Mouse (Mus musculus): ENCODE measurements around the gene 1700047I17Rik2. TPM values are rescaled to one million over a fixed set of nuclear protein-coding genes. Genes with fewer than 3 reads are reported as not detected.

Gene 1700047I17Rik2
- 10 to 100 TPM in 1 of 2 experiments, 1 to 10 TPM in 1; 5.3 to 10.1 TPM for total RNA-seq (2023)

DNA sequence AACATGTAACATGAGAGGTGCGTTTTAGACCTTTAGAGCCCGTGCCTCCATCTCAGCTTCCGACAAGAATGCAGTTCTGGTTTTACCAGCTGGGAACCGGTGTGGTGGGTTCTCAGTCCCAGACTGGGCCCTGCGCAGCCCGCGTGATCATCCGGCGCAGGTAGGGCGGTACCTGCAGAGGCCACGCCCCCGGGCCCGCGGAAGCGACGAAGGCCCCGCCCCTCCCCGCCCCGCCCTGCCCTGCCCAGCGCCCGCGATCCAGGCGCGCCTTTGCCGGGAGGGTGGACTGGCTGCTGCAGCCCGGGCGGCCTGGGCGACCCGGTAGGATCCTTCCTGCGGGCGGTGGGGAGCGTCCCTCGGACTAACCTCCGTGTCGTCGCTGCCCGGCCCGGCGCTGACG is at the start of gene 1700047I17Rik2:
1700047I17Rik2 (plus strand) TSS at position 287 of the 400 bp plus-strand sequence.

GRCm38 (mm10) chr12:55154559-55155448 is 44.6 kb upstream of the 1700047I17Rik2 start, which contains the start of gene Srp54b:
TSS of gene Srp54b (plus strand) at chr12:55155104.

DNA sequence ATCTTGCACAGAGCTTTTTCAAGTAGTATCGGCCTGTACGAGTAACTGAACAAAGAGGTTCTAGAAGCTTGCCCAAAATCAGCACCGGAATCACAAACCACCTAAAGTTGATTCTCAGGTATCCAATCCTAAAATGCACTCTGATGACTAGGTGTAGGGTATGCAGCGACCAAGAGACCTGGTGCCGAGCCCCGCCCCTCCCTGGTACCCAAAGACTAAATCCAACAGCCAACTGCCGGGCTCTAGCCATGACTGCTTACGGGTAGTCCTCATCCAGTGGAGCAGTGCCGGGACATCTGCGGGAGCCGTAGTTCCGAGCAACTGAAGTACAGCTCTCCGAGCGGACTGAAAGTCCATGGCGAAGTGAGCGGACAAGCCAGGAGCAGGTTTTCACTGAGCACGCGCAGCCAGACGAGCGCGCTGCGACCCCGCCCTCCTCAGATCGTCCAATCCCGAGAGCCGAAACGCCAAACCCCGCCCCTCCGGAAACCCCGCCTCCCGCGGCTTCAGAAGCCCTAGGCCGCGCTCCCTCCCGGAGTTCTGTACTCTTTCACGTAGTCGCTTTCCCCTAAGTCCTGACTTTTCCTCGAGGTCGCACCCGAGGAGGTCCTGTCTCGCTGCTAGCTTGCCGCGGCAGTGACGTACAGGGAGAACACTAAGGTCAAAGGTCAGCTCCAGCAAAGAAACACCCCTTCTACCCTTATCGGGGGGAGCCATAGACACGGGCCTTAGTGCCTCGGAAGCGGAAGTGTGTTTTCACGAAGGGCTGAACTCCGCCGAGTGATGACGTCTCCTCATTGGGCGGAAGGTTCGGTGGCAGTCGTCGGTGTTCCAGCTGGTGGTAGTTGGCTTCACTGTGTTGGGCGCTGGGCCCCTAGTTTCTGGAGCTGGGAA is 30.5 kb downstream of the 1700047I17Rik2 start, which contains the start of gene Srp54c:
Srp54c (plus strand) TSS at position 543 of the 894 bp plus-strand sequence.

Other genes with a start within 250 kb of the 1700047I17Rik2 start
- not detected for gene Gm20403, start 213.1 kb upstream of the 1700047I17Rik2 start, total RNA-seq (2023)
- 100 to 1,000 TPM; 143 to 159 TPM for gene Baz1a, start 185.2 kb upstream of the 1700047I17Rik2 start, total RNA-seq (2023)
- gene 2700097O09Rik, start 119.5 kb upstream of the 1700047I17Rik2 start, total RNA-seq (2023), result 1 to 10 TPM; 2.6 to 3.5 TPM
- 10 to 100 TPM; 37.1 to 41.4 TPM for gene Srp54a, start 119.3 kb upstream of the 1700047I17Rik2 start, total RNA-seq (2023)
- 1 to 10 TPM in 1 of 2 experiments, not detected in 1; 3.6 TPM for gene Fam177a, start 75.1 kb upstream of the 1700047I17Rik2 start, total RNA-seq (2023)
- 10 to 100 TPM; 28.1 to 32.7 TPM for gene Srp54b, start 44.5 kb upstream of the 1700047I17Rik2 start, total RNA-seq (2023)
- gene Srp54c, start 30.6 kb downstream of the 1700047I17Rik2 start, total RNA-seq (2023), result 10 to 100 TPM; 12.0 to 12.4 TPM
- gene 1110008L16Rik, start 100.0 kb downstream of the 1700047I17Rik2 start, total RNA-seq (2023), result 1 to 10 TPM; 3.7 to 4.3 TPM
- gene Ppp2r3c, start 103.4 kb downstream of the 1700047I17Rik2 start, total RNA-seq (2023), result 10 to 100 TPM; 18.7 to 18.9 TPM
- gene Psma6, start 184.6 kb downstream of the 1700047I17Rik2 start, total RNA-seq (2023), result 10 to 100 TPM; 85.9 to 96.4 TPM

Measured in neutrophil, adult 59 days (primary cell).